Mouse (Mus musculus) spleen, adult 2 months (tissue): Measurements from ENCODE around the gene Creb3l1.

Experiments used
- CTCF ChIP-seq: fragments of 200-500 bp; IDR thresholded peaks from 2 replicates; pipeline ENCODE4 v1.5.1; 2011; ENCODE audit warnings: mild to moderate bottlenecking, inconsistent platforms; ENCODE audit not compliant: insufficient read depth, insufficient read length, insufficient replicate concordance; ENCODE audit errors: extremely low read depth
- POLR2A ChIP-seq: fragments of 200-500 bp; IDR thresholded peaks from 2 replicates; pipeline ENCODE4 v1.6.1; 2011; ENCODE audit warnings: low read depth, low read length, inconsistent platforms

DNA sequence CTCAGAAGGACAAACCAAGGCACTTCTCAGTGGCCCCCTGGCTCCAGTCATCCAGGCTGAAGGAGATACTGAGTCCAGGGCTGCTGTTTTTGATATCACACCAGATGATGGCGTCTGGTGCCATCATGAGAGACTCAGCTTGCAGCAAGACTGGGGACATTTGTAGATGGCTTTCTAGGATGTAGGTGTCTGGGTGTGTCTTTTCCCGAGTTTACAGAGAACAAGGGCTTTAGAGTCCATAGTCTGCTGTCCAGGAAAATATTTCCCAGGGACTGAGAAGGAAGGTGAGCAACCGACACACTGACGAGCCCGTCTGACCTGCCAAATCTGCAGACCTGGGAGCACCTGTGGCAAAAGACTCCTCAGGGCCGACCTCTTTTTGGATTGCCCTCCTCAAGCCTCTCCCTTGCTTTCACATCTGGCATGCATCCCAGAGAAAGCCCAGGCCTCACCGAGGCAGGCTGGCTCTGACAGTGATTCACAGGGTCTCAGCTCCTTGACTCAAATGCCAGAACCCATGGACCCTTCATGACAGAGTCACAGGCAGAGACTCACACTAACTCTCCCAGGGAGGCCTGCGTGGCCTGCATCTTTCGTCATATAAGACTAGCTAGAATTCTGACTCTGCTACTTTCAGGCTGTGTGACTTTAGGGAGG lies 23.9 kb upstream of the Creb3l1 start:
- TF ChIP-seq CTCF (no peak), POLR2A (no peak)
